Mouse (Mus musculus) neural tube, embryonic 13.5 days (tissue): Measurements from ENCODE around the gene Gbf1. TPM values are rescaled to one million over a fixed set of nuclear protein-coding genes. Genes with fewer than 3 reads are reported as not detected.
"Not testable (repeated sequence)": the region's sequence is repeated elsewhere in the genome, so short reads cannot be mapped to it uniquely, and the experiment has no call there.

Source experiments
- ATAC-seq: fragments of 200-750 bp; cut with Nextera tagmentation; 2 replicates; pipeline ENCODE4 v1.8.0; 2017; ENCODE audit warnings: low read depth, mild to moderate bottlenecking, moderate TSS enrichment, moderate library complexity
- H3K27ac ChIP-seq: fragments of 300-500 bp; sonication (generic); replicated peaks from 2 replicates; pipeline ENCODE4 v1.5.1; 2015; ENCODE audit warnings: moderate library complexity, mild to moderate bottlenecking, inconsistent platforms
- H3K27me3 ChIP-seq: fragments of 300-500 bp; sonication (generic); 2 replicates; pipeline ENCODE4 v1.6.1; 2015; ENCODE audit warnings: mild to moderate bottlenecking, inconsistent platforms
- H3K36me3 ChIP-seq: fragments of 300-500 bp; sonication (generic); 2 replicates; pipeline ENCODE4 v1.6.1; 2015; ENCODE audit warnings: mild to moderate bottlenecking, inconsistent platforms
- H3K4me1 ChIP-seq: fragments of 300-500 bp; sonication (generic); replicated peaks from 2 replicates; pipeline ENCODE4 v1.6.1; 2015; ENCODE audit warnings: inconsistent platforms
- H3K4me2 ChIP-seq: fragments of 300-500 bp; sonication (generic); 2 replicates; pipeline ENCODE4 v1.6.1; 2015; ENCODE audit warnings: inconsistent platforms, mild to moderate bottlenecking, moderate library complexity
- H3K4me3 ChIP-seq: fragments of 300-500 bp; sonication (generic); 2 replicates; pipeline ENCODE4 v1.5.1; 2015; ENCODE audit warnings: mild to moderate bottlenecking, inconsistent platforms
- H3K9ac ChIP-seq: fragments of 300-500 bp; sonication (generic); 2 replicates; pipeline ENCODE4 v1.6.1; 2015; ENCODE audit warnings: moderate library complexity, mild to moderate bottlenecking, inconsistent platforms
- H3K9me3 ChIP-seq: fragments of 300-500 bp; sonication (generic); 2 replicates; pipeline ENCODE4 v1.6.1; 2016; ENCODE audit warnings: inconsistent platforms
- WGBS: fragments of 180-500 bp; shearing (Covaris S2); methylation state at CpG from one replicate; pipeline ENCODE4 v1.1.7; 2015; 5-methylcytosine and 5-hydroxymethylcytosine counted together
- polyA plus RNA-seq: library from polyadenylated mRNA; unstranded; fragments of >200 nt; fragmentation: Nextera tagmentation; extraction: Ambion mirVana; gene quantifications from 2 replicates; pipeline ENCODE4 v1.2.1, GENCODE M21; 2015

Gene Gbf1
- polyA plus RNA-seq, result 65.2 and 74.1 TPM in 2 replicates

GRCm38 (mm10) chr19:46152127-46152803, at the start of gene Gbf1:
Gene Gbf1, plus strand, starts transcription at chr19:46152509.
- H3K36me3 ChIP-seq, result no peaks in the 10 kb centered on the region
- ATAC-seq, result peak; percentile 99
- peak within 1 kb of the TSS; percentile 87 for H3K4me3 ChIP-seq
- peaks cover 59% of the 10 kb centered on the region for H3K4me1 ChIP-seq
- peak within 1 kb of the TSS; percentile 95 for H3K4me2 ChIP-seq
- peak within 1 kb of the TSS; percentile 87 for H3K9ac ChIP-seq
- WGBS, result under 1% methylated on average over 37 of the region's 37 CpGs
- H3K9me3 ChIP-seq, result no peaks in the 10 kb centered on the region
- peak within 1 kb of the TSS; percentile 81 for H3K27ac ChIP-seq
- H3K27me3 ChIP-seq, result peaks cover 39% of the 10 kb centered on the region

GRCm38 (mm10) chr19:46103437-46104186, 48.7 kb upstream of the Gbf1 start:
- WGBS, result 84% methylated on average over 6 of the region's 6 CpGs
- no peaks in the 10 kb centered on the region for H3K36me3 ChIP-seq
- H3K4me2 ChIP-seq, result no peak overlapping the region
- ATAC-seq, result no peak
- H3K4me1 ChIP-seq, result no peaks in the 10 kb centered on the region
- no peak overlapping the region for H3K4me3 ChIP-seq
- H3K9me3 ChIP-seq, result no peaks in the 10 kb centered on the region
- no peak overlapping the region for H3K9ac ChIP-seq
- H3K27ac ChIP-seq, result no peak overlapping the region
- no peaks in the 10 kb centered on the region for H3K27me3 ChIP-seq

GRCm38 (mm10) chr19:46104187-46104557, 48.1 kb upstream of the Gbf1 start:
- Histone ChIP-seq H3K4me1 (no peaks in the 10 kb centered on the region), H3K36me3 (no peaks in the 10 kb centered on the region), H3K9me3 (no peaks in the 10 kb centered on the region), H3K27ac (no peak overlapping the region), H3K4me2 (no peak overlapping the region), H3K27me3 (no peaks in the 10 kb centered on the region), H3K4me3 (no peak overlapping the region), H3K9ac (no peak overlapping the region)
- ATAC-seq, result no peak
- 87% methylated on average over 2 of the region's 2 CpGs for WGBS

- Histone ChIP-seq H3K27me3 (no peaks in the 10 kb centered on the region), H3K9me3 (no peaks in the 10 kb centered on the region), H3K4me1 (no peaks in the 10 kb centered on the region), H3K9ac (no peak overlapping the region), H3K4me3 (no peak overlapping the region), H3K27ac (no peak overlapping the region), H3K36me3 (no peaks in the 10 kb centered on the region), H3K4me2 (no peak overlapping the region)
- 85% methylated on average over 2 of the region's 2 CpGs for WGBS
- ATAC-seq, result no peak
Measured at GRCm38 (mm10) chr19:46110214-46110613, 42.1 kb upstream of the Gbf1 start.

GRCm38 (mm10) chr19:46110781-46111180, 41.5 kb upstream of the Gbf1 start:
- H3K27me3 ChIP-seq, result no peaks in the 10 kb centered on the region
- ATAC-seq, result no peak
- no peaks in the 10 kb centered on the region for H3K36me3 ChIP-seq
- no peak overlapping the region for H3K9ac ChIP-seq
- H3K9me3 ChIP-seq, result no peaks in the 10 kb centered on the region
- WGBS, result 86% methylated on average over 5 of the region's 5 CpGs
- no peak overlapping the region for H3K4me2 ChIP-seq
- no peak overlapping the region for H3K27ac ChIP-seq
- no peak overlapping the region for H3K4me3 ChIP-seq
- H3K4me1 ChIP-seq, result no peaks in the 10 kb centered on the region

- H3K27me3 ChIP-seq, result no peaks in the 10 kb centered on the region
- no peak for ATAC-seq
- whole genome bisulfite sequencing, result 61% methylated on average over 4 of the region's 4 CpGs
- no peak overlapping the region for H3K4me3 ChIP-seq
- H3K9ac ChIP-seq, result no peak overlapping the region
- no peaks in the 10 kb centered on the region for H3K36me3 ChIP-seq
- H3K4me2 ChIP-seq, result no peak overlapping the region
- no peak overlapping the region for H3K27ac ChIP-seq
- no peaks in the 10 kb centered on the region for H3K9me3 ChIP-seq
- no peaks in the 10 kb centered on the region for H3K4me1 ChIP-seq
Measured at GRCm38 (mm10) chr19:46114617-46115016, 37.7 kb upstream of the Gbf1 start.

GRCm38 (mm10) chr19:46119458-46119857, 32.9 kb upstream of the Gbf1 start:
- no peak overlapping the region for H3K27ac ChIP-seq
- no peaks in the 10 kb centered on the region for H3K27me3 ChIP-seq
- H3K9ac ChIP-seq, result no peak overlapping the region
- no peak for ATAC-seq
- no peak overlapping the region for H3K4me2 ChIP-seq
- no peaks in the 10 kb centered on the region for H3K36me3 ChIP-seq
- H3K9me3 ChIP-seq, result no peaks in the 10 kb centered on the region
- H3K4me1 ChIP-seq, result no peaks in the 10 kb centered on the region
- 95% methylated on average over 3 of the region's 3 CpGs for WGBS
- no peak overlapping the region for H3K4me3 ChIP-seq

GRCm38 (mm10) chr19:46120872-46121271, 31.4 kb upstream of the Gbf1 start:
- Histone ChIP-seq H3K4me2 (no peak overlapping the region), H3K36me3 (no peaks in the 10 kb centered on the region), H3K27ac (no peak overlapping the region), H3K4me1 (no peaks in the 10 kb centered on the region), H3K4me3 (no peak overlapping the region), H3K27me3 (no peaks in the 10 kb centered on the region), H3K9me3 (no peaks in the 10 kb centered on the region), H3K9ac (no peak overlapping the region)
- 76% methylated on average over 6 of the region's 6 CpGs for WGBS
- ATAC-seq, result no peak

GRCm38 (mm10) chr19:46123876-46124275, 28.4 kb upstream of the Gbf1 start:
- 84% methylated on average over 3 of the region's 3 CpGs for WGBS
- ATAC-seq, result no peak
- no peaks in the 10 kb centered on the region for H3K9me3 ChIP-seq

GRCm38 (mm10) chr19:46124651-46125050, 27.7 kb upstream of the Gbf1 start:
- Histone ChIP-seq H3K4me3 (no peak overlapping the region), H3K4me1 (no peaks in the 10 kb centered on the region), H3K4me2 (no peak overlapping the region), H3K27me3 (peaks cover 13% of the 10 kb centered on the region), H3K36me3 (no peaks in the 10 kb centered on the region), H3K27ac (no peak overlapping the region), H3K9ac (no peak overlapping the region), H3K9me3 (no peaks in the 10 kb centered on the region)
- no peak for ATAC-seq

More at GRCm38 (mm10) chr19:46123876-46124275, 28.4 kb upstream of the Gbf1 start:
- no peaks in the 10 kb centered on the region for H3K4me1 ChIP-seq
- H3K27ac ChIP-seq, result no peak overlapping the region
- no peak overlapping the region for H3K4me2 ChIP-seq
- peaks cover 10% of the 10 kb centered on the region for H3K27me3 ChIP-seq
- H3K4me3 ChIP-seq, result no peak overlapping the region
- H3K36me3 ChIP-seq, result no peaks in the 10 kb centered on the region
- no peak overlapping the region for H3K9ac ChIP-seq

- H3K27ac ChIP-seq, result no peak overlapping the region
- H3K36me3 ChIP-seq, result no peaks in the 10 kb centered on the region
- H3K4me3 ChIP-seq, result no peak overlapping the region
- H3K9ac ChIP-seq, result no peak overlapping the region
- WGBS, result 80% methylated on average over 4 of the region's 4 CpGs
- no peaks in the 10 kb centered on the region for H3K4me1 ChIP-seq
- peaks cover 28% of the 10 kb centered on the region for H3K27me3 ChIP-seq
- no peak overlapping the region for H3K4me2 ChIP-seq
- H3K9me3 ChIP-seq, result no peaks in the 10 kb centered on the region
- ATAC-seq, result no peak
Measured at GRCm38 (mm10) chr19:46126301-46126700, 26.0 kb upstream of the Gbf1 start.

GRCm38 (mm10) chr19:46129737-46130136, 22.6 kb upstream of the Gbf1 start:
- H3K4me3 ChIP-seq, H3K4me1 ChIP-seq, ATAC-seq, H3K9me3 ChIP-seq, H3K27ac ChIP-seq, H3K9ac ChIP-seq, H3K4me2 ChIP-seq, H3K36me3 ChIP-seq: not testable (repeated sequence)
- peaks cover 62% of the 10 kb centered on the region for H3K27me3 ChIP-seq
- 72% methylated on average over 6 of the region's 6 CpGs for WGBS
